Mouse (Mus musculus) small intestine, adult 2 months (tissue): ENCODE measurements around the gene Slc7a4.

Source experiments
- CTCF ChIP-seq: fragments of 200-500 bp; IDR thresholded peaks from 2 replicates; pipeline ENCODE4 v1.5.1; 2012; ENCODE audit warnings: low read depth, mild to moderate bottlenecking, control low read depth, inconsistent platforms, low read length, moderate library complexity, mixed read lengths; ENCODE audit not compliant: insufficient replicate concordance, insufficient read length; ENCODE audit errors: extremely low read depth
- POLR2A ChIP-seq: fragments of 200-500 bp; IDR thresholded peaks from 2 replicates; pipeline ENCODE4 v1.6.1; 2012; ENCODE audit warnings: low read depth, mild to moderate bottlenecking, control low read depth, inconsistent platforms, low read length, moderate library complexity

GRCm38 (mm10) chr16:17611383-17611782 lies 28.4 kb upstream of the Slc7a4 start:
- TF ChIP-seq CTCF (no peak), POLR2A (no peak)
